Comparison of ENCODE assay signal across 16 mouse cellular contexts in genomic region chr7:69578958-69579810, GRCm38 (mm10).
DNase-seq lines count a peak whose midpoint lies in the region; ATAC-seq and TF ChIP-seq lines count a peak whose summit lies in the region.
"Had no signal": no experiment of that assay in that cellular context is flagged by ENCODE, and none has a peak within 500 bp of the region (broad histone marks: within the 10 kb centered on the region; RNA-seq: fewer than 3 reads in every experiment).

No protein-coding gene starts in this region.

- H3K27me3 ChIP-seq in embryonic facial prominence, embryonic 14.5 days (replicated peaks; ENCODE audit: control insufficient read depth, insufficient read depth, low read length) = no peaks in the 10 kb centered on the region
- H3K27me3 ChIP-seq in hindbrain, embryonic 13.5 days = peaks cover 55% of the 10 kb centered on the region
- H3K27me3 ChIP-seq in neural tube, embryonic 11.5 days (ENCODE audit: control insufficient read depth, insufficient read depth, low read length) = no peaks in the 10 kb centered on the region
- H3K27me3 ChIP-seq in heart, adult 2 months (ENCODE audit: control insufficient read depth, insufficient read depth, low read length) = no peaks in the 10 kb centered on the region
- no peaks in the 10 kb centered on the region for H3K27me3 ChIP-seq in liver, embryonic 12.5 days (replicated peaks)
- H3K27me3 ChIP-seq: heart, embryonic 13.5 days had no signal

- peak; percentile 83 for DNase-seq in embryo, embryonic 10.5 days (ENCODE audit: low spot score)
- DNase-seq in embryonic facial prominence, embryonic 14.5 days (ENCODE audit: low spot score) = peak; percentile 19
- DNase-seq in neural tube, embryonic 11.5 days (ENCODE audit: low spot score) = peak; percentile 40
- DNase-seq in cerebellum, adult 8-10 months = no peak
- DNase-seq in heart, adult 2 months = no peak
- DNase-seq: cerebellum, adult 18-20 months; gastrocnemius, postnatal 14 days; kidney, adult 8-10 months; lung, adult 2 months; right cerebral cortex, adult 18-20 months; thymus, adult 18-20 months had no signal

- TF ChIP-seq POLR2A in heart, adult 2 months (IDR thresholded peaks at IDR 0.05; ENCODE audit: insufficient read depth, low read depth, low read length) = no peak

- 38% methylated on average over 18 of the region's 18 CpGs for WGBS in embryonic facial prominence, embryonic 14.5 days
- 13% methylated on average over 18 of the region's 18 CpGs for WGBS in hindbrain, embryonic 13.5 days
- 14% methylated on average over 18 of the region's 18 CpGs for WGBS in neural tube, embryonic 11.5 days
- WGBS in heart, adult 2 months = 65% methylated on average over 18 of the region's 18 CpGs
- WGBS in liver, embryonic 12.5 days (ENCODE audit: insufficient replicate concordance) = 57% methylated on average over 18 of the region's 18 CpGs

- no peak overlapping the region for H3K27ac ChIP-seq in embryonic facial prominence, embryonic 14.5 days (replicated peaks; ENCODE audit: low read depth, low read length)
- H3K27ac ChIP-seq in hindbrain, embryonic 13.5 days = no peak overlapping the region
- no peak overlapping the region for H3K27ac ChIP-seq in neural tube, embryonic 11.5 days (ENCODE audit: low read depth, low read length)
- no peak overlapping the region for H3K27ac ChIP-seq in heart, adult 2 months
- no peak overlapping the region for H3K27ac ChIP-seq in liver, embryonic 12.5 days
- H3K27ac ChIP-seq: heart, embryonic 13.5 days; hindbrain, embryonic 15.5 days had no signal

- intact Hi-C loops in heart, adult 2 months (cut with DNase I) = no loop called here

- ATAC-seq in embryonic facial prominence, embryonic 14.5 days (ENCODE audit: low read depth) = no peak
- ATAC-seq in hindbrain, embryonic 13.5 days (ENCODE audit: low FRiP score) = 0 out of 2 replicates have a peak, but pooled peaks have one; percentile 46
- ATAC-seq in neural tube, embryonic 11.5 days (ENCODE audit: insufficient read depth, low FRiP score, low TSS enrichment) = peak; percentile 63
- ATAC-seq in liver, embryonic 12.5 days = no peak
- ATAC-seq: CD4-positive, CD25-positive, alpha-beta regulatory T cell, adult 4 months had no signal

- H3K9me3 ChIP-seq in embryonic facial prominence, embryonic 14.5 days (ENCODE audit: control insufficient read depth, low read length) = no peaks in the 10 kb centered on the region
- H3K9me3 ChIP-seq in hindbrain, embryonic 13.5 days = no peaks in the 10 kb centered on the region
- no peaks in the 10 kb centered on the region for H3K9me3 ChIP-seq in neural tube, embryonic 11.5 days (ENCODE audit: control insufficient read depth, low read length)
- no peaks in the 10 kb centered on the region for H3K9me3 ChIP-seq in liver, embryonic 12.5 days (replicated peaks)
- H3K9me3 ChIP-seq: heart, embryonic 13.5 days; hindbrain, embryonic 15.5 days had no signal

- no peak for TF ChIP-seq EP300 in heart, adult 2 months (IDR thresholded peaks at IDR 0.05; ENCODE audit: insufficient read depth, low read depth, low read length)

- H3K4me3 ChIP-seq in embryonic facial prominence, embryonic 14.5 days (ENCODE audit: low read depth, low read length) = no peak overlapping the region
- no peak overlapping the region for H3K4me3 ChIP-seq in hindbrain, embryonic 13.5 days
- no peak overlapping the region for H3K4me3 ChIP-seq in neural tube, embryonic 11.5 days (ENCODE audit: low read depth, low read length)
- H3K4me3 ChIP-seq in heart, adult 2 months = no peak overlapping the region
- no peak overlapping the region for H3K4me3 ChIP-seq in liver, embryonic 12.5 days
- H3K4me3 ChIP-seq: heart, embryonic 13.5 days; hindbrain, embryonic 15.5 days had no signal

- H3K36me3 ChIP-seq in embryonic facial prominence, embryonic 14.5 days (ENCODE audit: control insufficient read depth, insufficient read depth, low read length) = no peaks in the 10 kb centered on the region
- no peaks in the 10 kb centered on the region for H3K36me3 ChIP-seq in hindbrain, embryonic 13.5 days
- H3K36me3 ChIP-seq in neural tube, embryonic 11.5 days (ENCODE audit: control insufficient read depth, insufficient read depth, low read length) = no peaks in the 10 kb centered on the region
- H3K36me3 ChIP-seq in heart, adult 2 months (ENCODE audit: control insufficient read depth, insufficient read depth, low read length) = no peaks in the 10 kb centered on the region
- no peaks in the 10 kb centered on the region for H3K36me3 ChIP-seq in liver, embryonic 12.5 days
- H3K36me3 ChIP-seq: heart, embryonic 13.5 days; hindbrain, embryonic 15.5 days had no signal

- no peaks in the 10 kb centered on the region for H3K4me1 ChIP-seq in embryonic facial prominence, embryonic 14.5 days (ENCODE audit: control insufficient read depth, insufficient read depth, low read length)
- peaks cover 9% of the 10 kb centered on the region for H3K4me1 ChIP-seq in hindbrain, embryonic 13.5 days (replicated peaks)
- H3K4me1 ChIP-seq in neural tube, embryonic 11.5 days (ENCODE audit: control insufficient read depth, insufficient read depth, low read length) = no peaks in the 10 kb centered on the region
- H3K4me1 ChIP-seq in heart, adult 2 months (ENCODE audit: control insufficient read depth, insufficient read depth, low read length) = no peaks in the 10 kb centered on the region
- no peaks in the 10 kb centered on the region for H3K4me1 ChIP-seq in liver, embryonic 12.5 days
- H3K4me1 ChIP-seq: heart, embryonic 13.5 days had no signal

- no peak overlapping the region for H3K9ac ChIP-seq in embryonic facial prominence, embryonic 14.5 days (ENCODE audit: low read depth, low read length)
- H3K9ac ChIP-seq in hindbrain, embryonic 13.5 days = no peak overlapping the region
- no peak overlapping the region for H3K9ac ChIP-seq in neural tube, embryonic 11.5 days (ENCODE audit: low read length)
- H3K9ac ChIP-seq in heart, adult 2 months (ENCODE audit: low read depth, low read length) = no peak overlapping the region
- no peak overlapping the region for H3K9ac ChIP-seq in liver, embryonic 12.5 days
- H3K9ac ChIP-seq: heart, embryonic 13.5 days; hindbrain, embryonic 15.5 days had no signal

- no peak overlapping the region for H3K4me2 ChIP-seq in embryonic facial prominence, embryonic 14.5 days (ENCODE audit: low read depth, low read length)
- H3K4me2 ChIP-seq in hindbrain, embryonic 13.5 days = no peak overlapping the region
- no peak overlapping the region for H3K4me2 ChIP-seq in neural tube, embryonic 11.5 days (ENCODE audit: low read depth)
- no peak overlapping the region for H3K4me2 ChIP-seq in liver, embryonic 12.5 days
- H3K4me2 ChIP-seq: heart, embryonic 13.5 days; hindbrain, embryonic 15.5 days had no signal

- no peaks in the 10 kb centered on the region for H3K79me2 ChIP-seq in heart, adult 2 months (replicated peaks; ENCODE audit: control insufficient read depth, insufficient read depth, low read length)

- TF ChIP-seq CTCF in heart, adult 2 months (IDR thresholded peaks at IDR 0.05) = no peak

Comparison
In these comparisons a context has a peak if more than half of its experiments do, and no peak if none do; other contexts are left out.
1. DNase-seq: peak in embryo, embryonic 10.5 days (single experiment), embryonic facial prominence, embryonic 14.5 days (single experiment) and neural tube, embryonic 11.5 days (single experiment); none in cerebellum, adult 8-10 months (single experiment) and heart, adult 2 months (0 of 2).
2. ATAC-seq: peak in hindbrain, embryonic 13.5 days (single experiment) and neural tube, embryonic 11.5 days (single experiment); none in embryonic facial prominence, embryonic 14.5 days (single experiment) and liver, embryonic 12.5 days (single experiment).